Mouse (Mus musculus) midbrain, postnatal 0 days (tissue): ENCODE data around the gene Lrfn3. TPM values are rescaled to one million over a fixed set of nuclear protein-coding genes. Genes with fewer than 3 reads are reported as not detected.
A peak's percentile ranks its signal among the peaks of the same experiment; 100 is the strongest.

ENCODE experiments used
- ATAC-seq: fragments of 200-750 bp; cut with Nextera tagmentation; 2 replicates; pipeline ENCODE4 v1.8.0; 2017; ENCODE audit warnings: moderate number of reproducible peaks, mild to moderate bottlenecking, moderate TSS enrichment, moderate library complexity; ENCODE audit not compliant: low FRiP score
- DNase-seq: peaks from one replicate; pipeline ENCODE4 v3.0.0-alpha.2; 2015; ENCODE audit warnings: low spot score
- H3K27ac ChIP-seq: fragments of 300-500 bp; sonication (generic); 2 replicates; pipeline ENCODE4 v1.5.1; 2014; ENCODE audit warnings: low read depth, mild to moderate bottlenecking, low read length, mixed read lengths
- H3K27me3 ChIP-seq: fragments of 300-500 bp; sonication (generic); 2 replicates; pipeline ENCODE4 v1.6.1; 2014; ENCODE audit warnings: low read length, control low read depth, mixed read lengths; ENCODE audit not compliant: insufficient read depth
- H3K36me3 ChIP-seq: fragments of 300-500 bp; sonication (generic); 2 replicates; pipeline ENCODE4 v1.6.1; 2014; ENCODE audit warnings: low read length, control low read depth, mixed read lengths; ENCODE audit not compliant: insufficient read depth
- H3K4me1 ChIP-seq: fragments of 300-500 bp; sonication (generic); 2 replicates; pipeline ENCODE4 v1.6.1; 2014; ENCODE audit warnings: mild to moderate bottlenecking, control low read depth, antibody characterized with exemption, low read length, mixed read lengths; ENCODE audit not compliant: insufficient read depth
- H3K4me2 ChIP-seq: fragments of 300-500 bp; sonication (generic); 2 replicates; pipeline ENCODE4 v1.6.1; 2014; ENCODE audit warnings: low read depth, mild to moderate bottlenecking, low read length, mixed read lengths; ENCODE audit not compliant: poor library complexity, severe bottlenecking
- H3K4me3 ChIP-seq: fragments of 300-500 bp; sonication (generic); 2 replicates; pipeline ENCODE4 v1.5.1; 2014; ENCODE audit warnings: low read depth, mild to moderate bottlenecking, low read length, moderate library complexity
- H3K9ac ChIP-seq: fragments of 300-500 bp; sonication (generic); replicated peaks from 2 replicates; pipeline ENCODE4 v1.6.1; 2014; ENCODE audit warnings: mild to moderate bottlenecking, low read length, moderate library complexity, mixed read lengths; ENCODE audit not compliant: poor library complexity, severe bottlenecking
- H3K9me3 ChIP-seq: fragments of 300-500 bp; sonication (generic); 2 replicates; pipeline ENCODE4 v1.6.1; 2016; ENCODE audit warnings: low read length, control low read depth
- CTCF ChIP-seq: IDR thresholded peaks from 2 replicates; pipeline ENCODE4 v1.5.1; 2016; ENCODE audit warnings: antibody characterized with exemption, mild to moderate bottlenecking
- WGBS: fragments of 180-500 bp; shearing (Covaris S2); extraction: QIAGEN DNeasy Blood & Tissue Kit; methylation state at CpG from one replicate; pipeline ENCODE4 v1.1.7; 2014; 5-methylcytosine and 5-hydroxymethylcytosine counted together
- polyA plus RNA-seq: library from polyadenylated mRNA; unstranded; fragments of >200 nt; fragmentation: Nextera tagmentation; extraction: Ambion mirVana; gene quantifications from 2 replicates; pipeline ENCODE4 v1.2.1, GENCODE M21; 2015
- total RNA-seq: library from RNA; depleted of rRNA; stranded (reverse); fragments of >200 nt; gene quantifications from 2 replicates; pipeline ENCODE4 v1.2.3, GENCODE M21; 2014

The Lrfn3 gene
- total and polyA plus RNA-seq, 2 experiments from 2014 or later, result 24.8 to 47.5 TPM

- Histone ChIP-seq H3K9me3 (no peaks in the 10 kb centered on the region), H3K4me2 (peak overlapping the region; percentile 46), H3K4me1 (no peaks in the 10 kb centered on the region), H3K9ac (no peak overlapping the region), H3K36me3 (no peaks in the 10 kb centered on the region), H3K27me3 (no peaks in the 10 kb centered on the region), H3K27ac (no peak overlapping the region; the same call in 1 of the 2 replicates), H3K4me3 (peak overlapping the region; percentile 21; the same call in 1 of the 2 replicates)
- WGBS, result 3% methylated on average over 13 of the region's 13 CpGs
- peak; percentile 93 for ATAC-seq
- DNase-seq, result peak; percentile 98
- peak; percentile 99 for TF ChIP-seq CTCF
Measured at GRCm38 (mm10) chr7:30331887-30332286, 30.7 kb downstream of the Lrfn3 start.

GRCm38 (mm10) chr7:30328379-30328778 is 34.2 kb downstream of the Lrfn3 start:
- Histone ChIP-seq H3K27ac (no peak overlapping the region), H3K9me3 (no peaks in the 10 kb centered on the region), H3K4me1 (no peaks in the 10 kb centered on the region), H3K9ac (no peak overlapping the region), H3K36me3 (no peaks in the 10 kb centered on the region), H3K4me3 (no peak overlapping the region), H3K4me2 (no peak overlapping the region), H3K27me3 (no peaks in the 10 kb centered on the region)
- no peak for ATAC-seq
- no peak for TF ChIP-seq CTCF
- 57% methylated on average over 10 of the region's 10 CpGs for WGBS
- DNase-seq, result no peak

- H3K4me3 ChIP-seq, result no peak overlapping the region
- no peak for TF ChIP-seq CTCF
- no peak for ATAC-seq
- peak; percentile 77 for DNase-seq
- no peaks in the 10 kb centered on the region for H3K36me3 ChIP-seq
- no peaks in the 10 kb centered on the region for H3K27me3 ChIP-seq
- WGBS, result 59% methylated on average over 15 of the region's 15 CpGs
- H3K27ac ChIP-seq, result no peak overlapping the region
- no peak overlapping the region for H3K9ac ChIP-seq
- no peaks in the 10 kb centered on the region for H3K4me1 ChIP-seq
- H3K4me2 ChIP-seq, result no peak overlapping the region
- no peaks in the 10 kb centered on the region for H3K9me3 ChIP-seq
Measured at GRCm38 (mm10) chr7:30327140-30327539, 35.4 kb downstream of the Lrfn3 start.

GRCm38 (mm10) chr7:30326427-30326826 is 36.1 kb downstream of the Lrfn3 start:
- H3K9ac ChIP-seq, result no peak overlapping the region
- no peak overlapping the region for H3K4me2 ChIP-seq
- no peak for TF ChIP-seq CTCF

GRCm38 (mm10) chr7:30325364-30325763 is 37.2 kb downstream of the Lrfn3 start:
- H3K4me1 ChIP-seq, result no peaks in the 10 kb centered on the region
- no peak for DNase-seq
- WGBS, result 59% methylated on average over 2 of the region's 2 CpGs

More at GRCm38 (mm10) chr7:30326427-30326826, 36.1 kb downstream of the Lrfn3 start:
- no peak for ATAC-seq
- Histone ChIP-seq H3K9me3 (no peaks in the 10 kb centered on the region), H3K36me3 (no peaks in the 10 kb centered on the region), H3K4me1 (no peaks in the 10 kb centered on the region), H3K27me3 (no peaks in the 10 kb centered on the region), H3K4me3 (no peak overlapping the region), H3K27ac (no peak overlapping the region)
- DNase-seq, result no peak

GRCm38 (mm10) chr7:30324300-30324944 is 38.1 kb downstream of the Lrfn3 start:
- Histone ChIP-seq H3K36me3 (no peaks in the 10 kb centered on the region), H3K27ac (no peak overlapping the region), H3K4me1 (no peaks in the 10 kb centered on the region), H3K27me3 (no peaks in the 10 kb centered on the region), H3K9me3 (no peaks in the 10 kb centered on the region), H3K4me2 (no peak overlapping the region), H3K4me3 (no peak overlapping the region), H3K9ac (no peak overlapping the region)
- ATAC-seq (no peak), DNase-seq (no peak)
- TF ChIP-seq CTCF, result no peak
- 86% methylated on average over 5 of the region's 5 CpGs for WGBS

More at GRCm38 (mm10) chr7:30325364-30325763, 37.2 kb downstream of the Lrfn3 start:
- Histone ChIP-seq H3K4me3 (no peak overlapping the region), H3K27me3 (no peaks in the 10 kb centered on the region), H3K9ac (no peak overlapping the region), H3K4me2 (no peak overlapping the region), H3K9me3 (no peaks in the 10 kb centered on the region), H3K36me3 (no peaks in the 10 kb centered on the region), H3K27ac (no peak overlapping the region)
- peak; percentile 74 for TF ChIP-seq CTCF
- no peak for ATAC-seq
